Mouse (Mus musculus) cortical plate, adult 2 months (tissue): ENCODE data around the gene Fgfr2. TPM values are rescaled to one million over a fixed set of nuclear protein-coding genes. Genes with fewer than 3 reads are reported as not detected.
"Not testable (repeated sequence)": the region's sequence is repeated elsewhere in the genome, so short reads cannot be mapped to it uniquely, and the experiment has no call there.

Experiments used
- H3K27ac ChIP-seq: fragments of 200-500 bp; 2 replicates; pipeline ENCODE4 v1.5.1; 2012; ENCODE audit warnings: low read length, control low read depth, inconsistent platforms; ENCODE audit not compliant: insufficient read depth
- H3K4me1 ChIP-seq: fragments of 200-500 bp; 2 replicates; pipeline ENCODE4 v1.6.1; 2011; ENCODE audit warnings: low read length; ENCODE audit not compliant: control insufficient read depth, insufficient read depth
- H3K4me3 ChIP-seq: fragments of 200-500 bp; 2 replicates; pipeline ENCODE4 v1.5.1; 2011; ENCODE audit warnings: mild to moderate bottlenecking, low read length, control low read depth; ENCODE audit not compliant: insufficient read depth
- CTCF ChIP-seq: fragments of 200-500 bp; IDR thresholded peaks from 2 replicates; pipeline ENCODE4 v1.5.1; 2011; ENCODE audit warnings: mild to moderate bottlenecking, control low read depth, low read length; ENCODE audit not compliant: insufficient read depth; ENCODE audit errors: extremely low read depth
- POLR2A ChIP-seq: fragments of 200-500 bp; IDR thresholded peaks from 2 replicates; pipeline ENCODE4 v1.6.1; 2011; ENCODE audit warnings: mild to moderate bottlenecking, low read length, control low read depth; ENCODE audit not compliant: insufficient read depth; ENCODE audit errors: extremely low read depth
- polyA plus RNA-seq: library from polyadenylated mRNA; depleted of rRNA; stranded (reverse); fragments of >200 nt; gene quantifications from 2 replicates; pipeline ENCODE4 v1.2.3, GENCODE M21; 2012

The Fgfr2 gene
- polyA plus RNA-seq, 1 experiment: 50.4 TPM

DNA sequence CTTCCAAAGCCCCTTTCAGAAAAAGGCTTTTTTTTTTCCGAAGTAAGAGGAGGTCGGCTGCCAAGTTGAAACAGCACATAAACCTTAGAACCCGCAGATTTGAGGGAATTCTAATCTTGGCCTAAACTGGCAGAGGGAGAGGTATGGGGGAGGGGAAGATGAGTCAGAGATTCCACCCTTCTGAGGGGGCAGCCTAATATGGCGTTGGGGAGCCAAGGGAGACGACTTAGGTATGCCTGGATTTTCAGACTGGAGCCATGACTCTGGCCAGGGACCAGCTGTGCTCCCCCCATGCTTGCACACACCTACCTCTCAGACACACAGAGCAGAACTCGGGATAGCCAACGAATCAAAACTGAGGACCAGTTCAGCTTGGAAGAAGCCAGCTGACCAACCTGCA lies 2979.8 kb downstream of the Fgfr2 start:
- no peak for TF ChIP-seq CTCF
- TF ChIP-seq POLR2A: no peak
- H3K27ac ChIP-seq: no peak overlapping the region
- no peaks in the 10 kb centered on the region for H3K4me1 ChIP-seq
- no peak overlapping the region for H3K4me3 ChIP-seq

DNA sequence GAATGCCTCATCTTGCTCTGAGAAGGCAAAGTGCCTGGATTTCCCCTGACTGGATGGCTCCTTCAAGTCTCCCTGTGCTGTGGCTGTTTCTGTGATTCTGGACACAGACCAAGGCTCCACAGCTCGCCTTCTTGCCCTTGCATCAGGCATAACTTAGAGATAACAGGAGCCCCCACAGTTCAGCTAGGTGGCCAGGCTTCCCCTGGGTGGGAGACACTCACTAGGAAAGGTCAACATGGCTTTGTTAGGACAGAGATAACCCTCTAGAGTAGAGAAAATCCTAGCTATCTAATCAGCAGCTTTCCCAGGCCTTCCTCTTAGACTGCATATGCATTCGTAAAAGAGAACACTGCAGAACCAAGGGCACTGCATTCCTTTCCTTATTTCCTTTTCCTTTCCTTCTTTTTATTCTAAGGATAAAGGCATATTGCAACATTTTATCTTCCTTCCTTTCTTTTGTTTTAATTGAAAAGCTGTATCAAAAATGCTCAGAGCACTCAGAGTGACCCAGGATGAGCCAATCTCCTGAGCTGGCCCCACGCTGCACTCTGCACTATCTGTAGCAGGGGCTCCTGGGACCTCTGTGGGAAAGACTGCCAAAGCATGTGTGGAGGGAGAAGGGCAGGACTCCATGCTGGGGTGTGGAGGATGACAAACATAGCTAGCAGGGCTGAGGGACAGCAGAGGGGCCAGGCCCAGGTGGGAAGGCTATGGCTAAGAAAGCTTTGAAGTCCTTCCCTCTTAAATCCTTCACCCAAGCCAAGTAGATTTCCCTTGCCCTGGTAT lies 2981.9 kb downstream of the Fgfr2 start:
- Histone ChIP-seq H3K27ac (no peak overlapping the region), H3K4me1 (no peaks in the 10 kb centered on the region), H3K4me3 (no peak overlapping the region)
- TF ChIP-seq CTCF (no peak), POLR2A (no peak)

DNA sequence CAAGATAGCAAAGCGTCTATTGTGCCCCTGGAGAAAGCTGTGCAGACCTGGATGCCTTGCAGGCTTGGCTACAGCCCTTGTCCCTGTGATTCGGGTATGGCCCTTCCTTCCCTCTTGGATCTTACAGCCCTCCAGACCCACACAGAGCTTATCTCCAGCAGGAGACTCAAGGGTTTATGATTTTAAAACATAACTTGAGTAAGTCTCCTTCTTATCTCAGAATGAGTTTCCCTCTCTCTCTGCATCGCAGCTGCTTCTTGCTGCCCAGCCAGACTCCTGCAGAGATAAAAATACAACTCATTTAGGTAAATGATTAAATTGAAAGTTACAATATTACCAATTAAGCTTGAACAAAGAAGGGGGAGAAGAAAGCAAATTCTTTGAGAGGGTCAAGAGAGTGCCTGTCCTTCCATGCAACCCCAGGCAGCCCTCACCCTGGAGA lies 2988.2 kb downstream of the Fgfr2 start:
- H3K4me1 ChIP-seq: no peaks in the 10 kb centered on the region
- no peak for TF ChIP-seq POLR2A
- TF ChIP-seq CTCF: no peak
- H3K27ac ChIP-seq: no peak overlapping the region
- H3K4me3 ChIP-seq: no peak overlapping the region

DNA sequence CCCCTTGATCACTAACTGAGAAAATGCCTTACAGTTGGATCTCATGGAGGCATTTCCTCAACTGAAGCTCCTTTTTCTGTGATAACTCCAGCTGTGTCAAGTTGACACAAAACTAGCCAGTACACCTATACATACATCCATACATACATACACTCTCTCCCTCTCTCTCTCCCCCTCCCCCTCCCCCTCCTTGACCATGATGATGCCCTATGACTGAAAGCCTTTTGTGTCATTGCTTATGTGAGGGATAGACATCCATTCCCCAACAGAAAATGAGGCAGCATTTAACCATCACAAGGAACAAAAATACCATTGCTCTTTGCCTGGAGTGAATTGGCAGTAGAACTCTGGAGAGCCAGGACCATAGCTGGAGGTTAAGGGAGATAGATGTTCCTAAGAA lies 2988.7 kb downstream of the Fgfr2 start:
- not testable (repeated sequence) for H3K27ac ChIP-seq, H3K4me3 ChIP-seq, H3K4me1 ChIP-seq

DNA sequence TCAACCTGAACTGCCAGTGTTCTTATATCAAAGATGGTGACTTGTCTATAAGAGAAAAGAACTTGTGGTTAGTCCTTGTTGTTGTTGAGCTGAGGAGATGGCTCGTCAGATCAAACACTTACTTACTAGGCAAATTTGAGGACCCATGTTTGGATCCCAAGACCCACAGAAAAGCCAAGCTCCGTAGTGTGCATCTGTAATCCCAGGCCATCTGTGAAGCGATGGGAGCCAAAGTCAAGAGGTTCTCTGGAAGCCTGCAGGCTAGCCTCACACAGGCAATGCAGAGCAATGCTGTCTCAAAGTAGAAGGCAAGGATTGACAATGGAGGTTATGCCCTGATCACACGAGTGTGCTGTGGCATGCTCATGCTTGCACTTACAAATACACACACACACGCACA lies 2992.9 kb downstream of the Fgfr2 start:
- Histone ChIP-seq H3K27ac (no peak overlapping the region), H3K4me3 (no peak overlapping the region), H3K4me1 (no peaks in the 10 kb centered on the region)
- TF ChIP-seq POLR2A (no peak), CTCF (no peak)

DNA sequence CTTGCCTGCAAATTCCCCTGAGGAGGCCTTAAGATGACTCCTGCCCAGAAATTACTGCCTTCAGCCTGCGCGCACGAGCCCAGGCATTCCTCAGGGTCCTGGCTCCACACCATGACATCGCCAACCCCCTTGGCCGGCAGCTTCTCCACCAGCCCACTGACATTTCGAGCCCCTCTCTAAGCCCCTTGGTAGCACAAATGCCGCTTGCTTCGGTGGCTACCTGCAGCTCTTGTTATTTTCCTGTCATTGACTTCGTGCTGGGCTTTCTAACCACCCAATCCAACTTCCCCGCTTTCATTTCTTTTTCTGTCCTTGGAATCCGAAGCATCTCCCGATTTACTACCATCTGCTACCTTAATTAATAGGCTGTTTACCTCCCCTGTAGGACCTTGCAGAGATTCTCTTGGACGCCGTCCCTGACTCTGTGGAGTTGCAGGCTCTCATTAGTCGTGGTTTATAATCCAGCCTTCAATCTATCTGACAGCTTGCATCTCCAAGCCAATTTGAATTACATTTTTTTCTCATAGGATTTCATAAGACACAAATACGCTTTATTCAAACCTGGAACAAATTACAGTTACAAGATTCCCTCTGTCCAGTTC lies 2993.7 kb downstream of the Fgfr2 start:
- no peak overlapping the region for H3K4me3 ChIP-seq
- H3K4me1 ChIP-seq: no peaks in the 10 kb centered on the region
- TF ChIP-seq CTCF (no peak), POLR2A (no peak)
- H3K27ac ChIP-seq: no peak overlapping the region

DNA sequence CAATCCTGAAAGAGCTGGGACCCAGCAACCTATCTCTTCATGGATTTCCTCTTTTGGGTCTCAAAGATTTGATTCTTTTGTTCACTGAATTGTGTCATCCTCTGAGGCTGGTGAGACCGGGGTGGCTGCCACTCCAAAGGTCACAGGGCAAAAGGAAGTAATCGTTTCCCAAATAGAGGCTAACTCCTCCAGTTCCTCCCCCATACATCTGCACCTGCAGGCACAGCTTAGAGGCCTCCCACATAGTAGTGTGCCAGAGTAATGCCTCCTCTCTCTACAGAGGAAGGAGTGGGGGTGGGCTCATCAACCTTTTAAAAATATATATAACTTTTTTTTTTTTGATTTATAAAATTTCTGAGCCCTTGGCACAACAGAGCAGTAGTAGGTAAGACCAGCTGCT lies 3001.6 kb downstream of the Fgfr2 start:
- Histone ChIP-seq H3K4me1 (no peaks in the 10 kb centered on the region), H3K4me3 (no peak overlapping the region), H3K27ac (no peak overlapping the region)
- TF ChIP-seq CTCF (no peak), POLR2A (no peak)

DNA sequence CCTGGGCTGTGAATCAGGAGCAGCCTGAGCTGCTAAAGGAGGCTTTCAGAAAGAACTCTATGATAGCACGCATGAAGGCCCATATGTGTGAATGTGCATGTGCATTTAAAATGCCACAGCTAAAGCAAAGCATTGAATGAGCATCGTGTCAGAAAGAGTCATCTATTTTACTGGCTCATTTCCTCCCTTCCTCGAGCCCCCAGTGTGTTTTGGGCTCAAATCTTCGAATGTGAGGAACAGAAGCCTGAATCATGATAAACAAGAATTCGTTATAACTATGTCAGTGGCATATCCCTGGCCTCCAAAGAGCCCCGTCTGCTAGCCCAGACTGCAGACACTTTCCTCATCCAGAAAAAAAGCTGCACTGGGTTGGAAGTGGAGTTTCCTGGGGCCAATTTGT lies 3003.7 kb downstream of the Fgfr2 start:
- TF ChIP-seq POLR2A: no peak
- no peak for TF ChIP-seq CTCF
- Histone ChIP-seq H3K4me3 (no peak overlapping the region), H3K4me1 (no peaks in the 10 kb centered on the region), H3K27ac (no peak overlapping the region)

DNA sequence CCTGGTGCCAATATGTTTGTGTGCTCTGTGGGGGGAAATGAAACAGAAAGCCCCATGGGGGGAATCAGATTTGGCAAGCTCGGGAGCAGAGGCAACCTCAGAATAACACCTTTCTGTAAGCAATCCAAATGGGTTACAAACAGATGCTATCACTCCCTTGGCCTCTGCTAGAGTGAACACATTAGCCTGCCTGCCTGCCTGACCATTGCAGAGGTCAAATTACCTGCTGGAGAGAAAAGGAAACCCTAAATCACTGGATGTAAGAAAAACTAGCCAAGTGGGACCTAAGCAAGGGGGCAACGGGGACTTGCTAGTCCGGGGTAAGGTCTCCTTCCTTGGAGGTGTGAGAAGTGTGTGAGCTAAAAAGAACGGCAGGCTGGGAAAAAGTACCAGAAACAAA lies 3004.4 kb downstream of the Fgfr2 start:
- Histone ChIP-seq H3K4me1 (no peaks in the 10 kb centered on the region), H3K27ac (no peak overlapping the region), H3K4me3 (no peak overlapping the region)
- no peak for TF ChIP-seq CTCF
- no peak for TF ChIP-seq POLR2A

DNA sequence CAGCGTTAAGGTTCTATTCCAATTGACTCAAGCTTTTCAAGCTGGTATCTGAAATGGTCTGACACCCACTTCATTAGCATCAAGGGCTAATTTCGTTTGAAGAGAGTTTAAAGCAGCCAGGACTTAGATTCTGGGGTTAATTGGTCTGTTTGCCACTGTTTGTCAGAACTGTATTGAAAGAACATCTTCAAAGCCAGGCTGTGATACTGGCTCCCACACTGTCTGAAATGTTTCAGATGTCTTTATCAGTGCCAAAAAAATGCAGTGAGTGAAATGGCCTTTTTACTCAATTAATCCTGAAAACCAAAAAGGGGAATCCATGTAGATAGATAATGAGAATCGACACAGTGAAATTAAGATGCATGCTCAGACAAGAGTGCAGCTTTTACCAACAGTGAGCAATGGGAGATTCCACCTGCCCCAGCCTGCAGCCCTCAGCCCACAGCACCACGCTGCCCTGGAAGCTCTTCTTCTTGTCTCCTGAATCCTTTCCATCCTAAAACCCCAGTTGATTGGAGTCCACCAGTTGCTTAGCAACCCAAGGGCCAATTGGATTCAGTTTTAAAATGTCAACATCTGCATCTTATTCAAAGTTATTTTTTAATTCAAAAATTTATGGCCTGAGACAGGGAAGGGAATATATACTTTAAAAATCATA lies 3005.6 kb downstream of the Fgfr2 start:
- no peaks in the 10 kb centered on the region for H3K4me1 ChIP-seq
- TF ChIP-seq POLR2A (no peak), CTCF (no peak)
- no peak overlapping the region for H3K27ac ChIP-seq
- H3K4me3 ChIP-seq: no peak overlapping the region
